Mouse (Mus musculus): ENCODE measurements around the gene Emilin2. TPM values are rescaled to one million over a fixed set of nuclear protein-coding genes. Genes with fewer than 3 reads are reported as not detected.
A peak's percentile ranks its signal among the peaks of the same experiment; 100 is the strongest.

Emilin2 gene
- total RNA-seq, 2 experiments from 2014 or later = 169 to 172 TPM

DNA sequence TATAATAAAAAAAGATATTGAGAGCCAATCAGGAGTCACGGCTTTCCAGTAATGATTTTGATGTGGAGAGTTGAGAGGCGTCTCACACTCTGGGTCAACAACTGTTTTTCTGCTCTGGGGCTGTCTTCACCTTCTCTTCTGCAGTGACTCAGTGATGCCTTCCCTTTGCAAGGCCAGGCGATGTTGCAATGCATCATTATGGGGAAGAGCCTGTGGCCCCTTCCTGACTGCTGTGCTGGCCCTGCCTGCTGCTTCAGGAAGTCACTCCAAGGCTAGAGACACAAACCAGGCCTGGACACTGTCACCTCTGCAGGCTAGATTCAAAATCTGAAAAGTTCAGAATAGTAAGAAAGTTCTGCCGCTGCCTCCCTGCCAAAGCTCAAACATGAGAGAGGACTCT is 11.9 kb downstream of the Emilin2 start:
- no peak for DNase-seq

DNA sequence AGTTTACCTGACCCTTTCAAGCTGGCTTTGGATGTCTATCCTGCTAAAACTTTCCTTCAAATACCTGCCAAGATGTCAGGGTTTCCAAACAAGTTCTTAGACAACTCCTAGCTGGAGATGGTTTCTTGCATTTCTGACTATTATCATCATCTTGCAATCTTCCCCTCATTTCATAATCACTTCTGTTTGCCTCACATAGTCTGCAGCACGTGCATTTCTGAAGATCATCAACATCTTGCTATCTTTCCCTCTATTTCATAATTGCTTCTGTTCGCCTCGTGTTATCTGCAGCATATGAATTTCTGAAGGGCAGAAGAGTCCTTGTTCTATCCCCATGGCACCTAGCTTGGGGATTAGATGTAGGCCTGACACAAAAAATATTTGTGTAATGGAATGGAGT is 17.2 kb downstream of the Emilin2 start:
- no peak for DNase-seq

DNA sequence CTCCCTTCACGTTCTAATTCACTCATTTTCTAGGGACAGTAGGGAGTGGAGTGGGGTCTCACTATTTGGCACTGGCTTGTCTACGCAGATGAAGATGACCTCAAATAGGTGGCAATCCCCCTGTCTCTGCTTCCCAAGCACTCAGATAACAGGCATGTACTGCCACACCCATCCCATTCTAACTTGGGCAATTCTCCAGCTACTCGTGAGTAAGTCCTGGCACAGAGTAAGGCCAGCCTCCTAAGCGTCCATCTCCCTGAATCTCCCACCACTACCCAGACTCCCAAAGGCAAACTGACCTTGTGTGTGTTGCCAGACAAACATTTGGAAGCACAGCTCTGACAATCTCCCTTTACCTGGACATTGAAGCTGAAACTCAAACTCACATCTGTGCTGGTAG is 18.9 kb downstream of the Emilin2 start:
- DNase-seq = no peak

GRCm38 (mm10) chr17:71291897-71292420 is 19.8 kb downstream of the Emilin2 start:
- no peak for DNase-seq

- no peak for DNase-seq
Observed at GRCm38 (mm10) chr17:71290486-71291410, 21.0 kb downstream of the Emilin2 start.

DNA sequence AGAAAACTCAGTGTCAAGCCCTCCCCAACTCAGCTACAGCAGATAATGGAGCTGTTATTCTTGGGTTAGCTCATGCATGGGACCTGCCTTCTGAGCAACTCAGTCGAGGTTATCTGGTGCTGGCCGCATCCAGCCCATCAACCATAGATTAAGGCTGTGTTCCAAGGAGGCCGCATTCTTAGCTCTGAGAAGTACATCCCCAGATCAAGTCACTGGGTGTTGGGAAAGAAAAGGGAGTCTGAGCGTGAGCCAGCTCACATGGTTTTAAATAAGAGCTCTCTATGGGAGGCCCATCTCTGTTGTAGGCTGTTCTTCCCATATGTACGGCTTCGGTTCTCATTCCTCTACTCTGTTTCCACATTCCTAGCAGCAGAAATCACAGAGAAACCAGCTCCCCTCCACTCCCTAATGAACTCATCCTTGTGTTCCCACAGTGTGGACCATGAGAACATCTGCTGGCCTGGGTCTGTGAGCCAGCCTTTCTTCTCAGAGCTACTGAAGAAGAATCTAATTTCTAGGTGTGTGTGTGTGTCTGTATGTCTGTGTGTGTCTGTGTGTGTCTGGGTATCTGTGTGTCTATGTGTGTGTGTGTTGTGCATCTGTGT is 22.1 kb downstream of the Emilin2 start:
- no peak for DNase-seq

- no peak for DNase-seq
Observed at GRCm38 (mm10) chr17:71288808-71289548, 22.8 kb downstream of the Emilin2 start.

DNA sequence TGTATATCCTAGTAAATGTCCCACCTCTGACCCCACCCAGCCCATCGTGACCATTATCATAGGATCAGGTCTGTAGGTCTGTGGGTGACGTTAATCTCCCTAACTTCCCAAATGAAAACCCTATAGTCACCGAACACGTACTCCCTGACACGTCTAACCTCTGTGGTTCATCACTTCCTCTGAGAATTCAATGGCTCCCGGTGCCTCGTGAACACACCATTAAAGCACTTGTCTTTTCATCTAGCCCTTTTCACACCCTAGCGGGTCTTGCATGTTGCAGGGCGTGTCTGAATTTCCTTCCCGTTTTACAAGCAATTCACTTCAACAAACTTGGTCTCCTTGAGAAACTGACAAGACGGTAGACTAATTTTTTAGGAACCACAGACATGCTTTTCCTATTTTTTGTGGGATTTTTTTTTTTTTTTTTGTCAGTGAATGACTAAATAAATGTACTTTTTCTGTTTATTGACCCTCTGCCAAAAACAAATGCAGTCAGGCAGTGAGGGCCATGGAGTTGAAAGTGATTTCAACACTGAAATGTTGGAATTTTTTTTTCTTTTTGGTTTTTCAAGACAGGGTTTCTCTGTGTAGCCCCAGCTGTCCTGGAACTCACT is 23.5 kb downstream of the Emilin2 start:
- no peak for DNase-seq

DNA sequence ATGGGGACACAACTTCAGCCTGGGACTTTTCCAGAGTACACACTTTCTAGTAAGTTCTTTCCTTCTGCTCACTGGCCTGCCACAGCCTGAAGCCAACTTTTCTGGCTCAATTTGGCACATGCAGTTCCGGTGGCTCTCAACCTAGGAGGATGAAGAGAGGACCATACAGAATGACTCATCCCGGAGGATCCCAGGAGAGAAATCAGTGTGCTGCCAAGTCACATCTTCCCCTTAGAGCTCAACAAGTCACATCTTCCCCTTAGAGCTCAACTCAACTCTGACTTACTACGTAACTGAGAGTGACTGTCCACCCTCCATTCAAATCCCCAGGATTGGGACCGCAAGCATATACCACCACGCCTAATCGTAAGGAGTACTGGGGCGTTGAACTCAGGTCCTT is 24.2 kb downstream of the Emilin2 start:
- DNase-seq = no peak

- DNase-seq = peak; percentile 85
Observed at GRCm38 (mm10) chr17:71285929-71286328, 25.8 kb downstream of the Emilin2 start.

DNA sequence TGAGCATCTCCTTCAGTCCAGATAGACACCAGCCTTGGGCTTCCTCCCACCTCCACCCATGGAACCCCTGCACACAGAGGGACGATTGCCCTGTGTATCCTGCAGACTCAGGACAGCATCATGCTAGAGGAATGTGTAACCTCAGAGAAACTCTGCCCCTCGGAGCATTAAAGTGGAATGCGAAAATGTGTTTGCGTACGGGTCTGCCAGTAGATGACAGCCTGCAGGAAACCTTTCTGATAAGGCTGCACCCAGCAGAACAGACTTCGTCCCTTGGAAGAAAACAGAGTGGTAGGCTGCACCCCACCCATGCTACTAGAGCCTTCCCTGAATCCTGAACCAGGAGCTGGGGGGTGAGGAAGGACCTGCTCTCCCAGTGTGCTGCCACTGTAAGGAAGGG is 26.9 kb downstream of the Emilin2 start:
- DNase-seq = peak; percentile 53

DNA sequence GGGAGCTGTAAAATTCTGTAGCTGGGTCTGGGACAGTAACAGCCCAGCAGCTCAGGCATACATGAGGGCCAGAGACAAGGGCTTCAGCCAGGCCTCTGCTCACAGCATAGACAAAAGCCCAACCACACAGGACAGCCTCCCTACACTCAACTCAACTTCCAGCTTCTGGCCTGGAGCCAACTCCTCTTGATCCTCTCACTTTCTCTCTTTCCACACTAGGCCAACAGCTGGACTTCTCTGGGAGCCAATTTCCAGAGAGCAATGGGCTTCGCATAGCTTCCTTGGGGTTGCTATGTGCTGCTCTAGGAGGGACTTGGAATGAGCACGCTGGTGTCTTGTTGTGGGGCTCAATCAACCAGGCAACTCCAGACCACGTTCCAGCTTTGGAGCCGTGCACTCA is 28.5 kb downstream of the Emilin2 start:
- DNase-seq = peak; percentile 93

DNA sequence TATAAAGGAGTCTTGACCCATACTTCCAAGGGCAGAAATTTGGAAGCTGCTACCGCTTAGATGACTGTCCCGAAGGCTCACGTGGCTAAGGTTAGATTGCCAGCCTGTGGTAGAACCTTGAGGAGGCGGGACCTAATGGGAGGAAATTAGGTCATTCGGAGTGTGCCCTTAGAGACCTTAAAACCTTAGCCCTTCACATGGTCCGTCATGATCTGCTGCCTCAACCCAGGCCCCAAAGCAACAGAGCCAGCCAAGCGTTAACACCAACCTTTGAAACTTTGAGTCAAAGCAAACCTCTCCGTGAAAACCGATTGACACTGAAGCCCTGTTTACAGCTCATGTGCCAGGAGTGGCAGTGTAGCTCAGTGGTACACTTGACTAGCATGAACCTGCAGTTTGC is 29.1 kb downstream of the Emilin2 start:
- no peak for DNase-seq

DNA sequence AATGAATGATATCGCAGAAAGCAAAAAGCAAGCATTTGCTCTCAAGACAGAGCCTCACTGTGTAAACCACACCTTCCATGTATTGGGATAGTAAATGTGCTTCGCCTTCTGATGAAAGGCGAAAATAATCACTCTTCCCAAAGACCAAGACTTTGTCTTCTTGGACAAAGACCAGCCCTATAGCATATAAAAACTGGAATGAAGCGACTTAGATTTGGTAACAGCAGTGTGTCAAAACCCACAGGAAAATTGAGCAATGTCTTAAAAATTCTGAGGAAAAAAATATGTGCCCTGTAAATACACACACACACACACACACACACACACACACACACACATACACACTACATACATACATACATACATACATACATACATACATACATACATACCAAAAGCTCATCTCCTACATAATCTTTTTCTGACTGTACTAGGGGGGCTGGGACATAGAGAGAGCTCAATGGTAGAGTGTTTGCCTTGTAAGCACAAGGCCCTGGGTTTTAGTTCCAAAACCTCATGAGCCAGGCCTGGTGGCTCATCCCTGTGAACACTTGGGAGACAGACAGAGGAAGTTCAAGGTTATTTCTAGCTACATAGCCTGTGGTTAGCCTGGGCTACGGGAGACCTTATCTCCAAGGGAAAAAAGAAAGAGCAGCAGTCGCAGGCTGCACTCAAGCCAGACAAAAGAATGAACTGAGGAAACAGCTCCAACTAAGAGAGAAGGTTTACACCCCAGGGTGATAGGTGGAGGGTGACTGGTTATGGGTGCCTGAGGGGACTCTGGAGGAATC is 33.9 kb downstream of the Emilin2 start:
- DNase-seq = no peak

- no peak for DNase-seq
Observed at GRCm38 (mm10) chr17:71276771-71277170, 35.0 kb downstream of the Emilin2 start.

GRCm38 (mm10) chr17:71273901-71274300 is 37.9 kb downstream of the Emilin2 start:
- DNase-seq = no peak

DNA sequence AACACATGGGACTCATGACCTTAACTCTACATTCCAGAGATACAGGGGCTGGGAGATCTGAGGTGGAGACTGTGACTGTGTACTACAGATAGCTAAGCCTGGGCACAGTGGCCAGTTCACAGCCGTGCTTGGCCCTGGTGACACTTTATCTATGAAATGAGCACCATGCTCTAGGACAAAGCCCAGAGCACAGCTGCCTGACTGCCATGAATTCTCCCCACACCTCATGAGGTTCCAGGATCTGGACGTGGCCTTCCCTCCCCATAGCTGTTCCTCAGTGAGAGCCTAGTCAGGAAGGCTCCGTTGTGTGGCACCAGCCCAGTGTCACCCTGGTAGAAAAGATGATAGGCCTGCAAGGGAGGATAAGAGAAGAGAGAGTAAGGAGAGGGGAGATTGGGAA is 43.2 kb downstream of the Emilin2 start:
- peak; percentile 51 for DNase-seq

- no peak for DNase-seq
Observed at GRCm38 (mm10) chr17:71268152-71268551, 43.6 kb downstream of the Emilin2 start.

GRCm38 (mm10) chr17:71267374-71267773 is 44.4 kb downstream of the Emilin2 start:
- no peak for DNase-seq

- DNase-seq = no peak
Observed at GRCm38 (mm10) chr17:71265336-71266051, 46.3 kb downstream of the Emilin2 start.

DNA sequence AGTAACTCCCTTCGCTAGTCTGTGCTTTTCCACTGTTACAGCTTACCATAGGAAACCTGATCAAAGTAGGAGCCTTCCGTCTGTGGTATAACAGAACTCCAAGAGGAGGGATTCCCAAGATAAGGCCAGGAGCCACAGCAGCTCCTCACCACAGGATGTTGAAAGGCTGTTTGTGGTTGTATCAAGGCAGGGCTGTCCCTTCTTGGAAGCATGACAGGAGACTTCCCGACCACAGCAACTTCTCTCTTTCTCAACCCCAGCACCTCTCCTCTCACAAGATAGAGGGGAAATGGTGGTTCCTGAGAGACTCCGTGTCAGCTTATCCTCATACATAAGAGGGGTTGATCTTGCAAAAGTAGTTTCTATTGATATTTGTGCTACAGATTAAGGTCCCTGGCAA is 47.0 kb downstream of the Emilin2 start:
- DNase-seq = no peak
